Mouse (Mus musculus) brain, embryonic 18.5 days (tissue): ENCODE data around the gene Ctcfl.
"Not testable (repeated sequence)": the region's sequence is repeated elsewhere in the genome, so short reads cannot be mapped to it uniquely, and the experiment has no call there.

Experiments
- DNase-seq: peaks from one replicate; pipeline ENCODE4 v3.0.0-alpha.2; 2012; ENCODE audit warnings: low read depth, low spot score

The Ctcfl gene

DNA sequence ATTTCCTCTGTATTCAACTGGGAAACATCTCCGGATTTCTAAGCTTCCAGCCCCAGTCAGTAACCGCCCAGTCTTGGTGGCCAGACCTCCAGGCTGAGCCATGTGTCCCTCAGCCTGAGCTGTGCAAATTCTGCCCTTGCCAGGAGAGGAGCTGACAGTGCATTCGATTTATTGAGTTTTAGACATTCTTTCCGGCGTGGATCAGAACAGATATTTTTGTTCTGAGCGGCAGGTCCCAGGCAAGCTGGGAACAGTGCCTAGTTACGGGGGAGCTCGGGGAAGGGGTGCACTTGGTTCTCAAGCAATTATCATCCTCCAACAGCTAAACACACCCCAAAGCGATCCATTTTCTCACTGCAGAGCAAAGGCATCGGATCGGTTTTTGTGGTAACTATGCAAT, 24.3 kb upstream of the Ctcfl start:
- no peak for DNase-seq

GRCm38 (mm10) chr2:173138323-173139239, 19.3 kb upstream of the Ctcfl start:
- no peak for DNase-seq

DNA sequence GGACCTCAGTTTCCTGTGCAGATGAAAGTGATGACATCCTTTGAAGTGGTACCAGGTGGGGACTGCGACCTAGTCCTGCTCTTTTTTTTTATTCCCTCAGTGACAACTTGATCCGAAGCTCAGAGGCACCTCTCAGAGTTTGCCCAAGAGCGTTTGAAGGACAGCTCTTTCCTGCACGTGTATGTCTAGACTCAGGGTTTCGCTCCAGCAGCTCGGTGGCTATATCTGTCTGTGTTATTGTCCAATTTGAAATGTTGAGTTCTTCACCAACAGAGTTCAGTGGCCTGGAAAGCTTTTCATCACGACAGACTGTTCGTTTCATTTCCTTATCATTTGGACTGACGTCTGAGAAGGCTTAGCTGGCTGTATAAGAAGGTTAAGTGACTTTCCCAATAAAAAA, 15.4 kb upstream of the Ctcfl start:
- DNase-seq, result no peak

- DNase-seq, result no peak
Measured at GRCm38 (mm10) chr2:173132794-173133300, 13.5 kb upstream of the Ctcfl start.

- no peak for DNase-seq
Measured at GRCm38 (mm10) chr2:173132262-173132661, 12.9 kb upstream of the Ctcfl start.

DNA sequence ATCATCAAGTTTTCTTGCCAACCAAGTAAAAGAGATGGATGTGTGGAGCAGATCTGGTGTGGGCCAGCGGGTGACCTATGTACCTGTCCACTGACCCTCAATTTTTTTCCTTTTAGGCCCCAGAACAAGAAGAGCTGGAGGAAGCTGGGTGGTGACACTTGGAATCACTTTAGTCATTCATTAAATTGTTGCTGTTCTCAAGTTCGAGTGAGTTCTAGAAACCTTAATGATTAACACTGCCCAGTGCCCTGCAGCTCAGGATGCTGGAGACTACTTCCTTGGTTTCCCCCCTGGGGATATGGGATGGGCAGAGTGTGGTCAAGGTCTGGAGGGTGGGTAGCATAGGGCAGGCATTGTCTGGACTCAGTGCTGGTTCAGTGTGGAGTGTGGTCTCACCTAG, 9.8 kb upstream of the Ctcfl start:
- no peak for DNase-seq

GRCm38 (mm10) chr2:173126386-173126785, 7.1 kb upstream of the Ctcfl start:
- DNase-seq, result no peak

DNA sequence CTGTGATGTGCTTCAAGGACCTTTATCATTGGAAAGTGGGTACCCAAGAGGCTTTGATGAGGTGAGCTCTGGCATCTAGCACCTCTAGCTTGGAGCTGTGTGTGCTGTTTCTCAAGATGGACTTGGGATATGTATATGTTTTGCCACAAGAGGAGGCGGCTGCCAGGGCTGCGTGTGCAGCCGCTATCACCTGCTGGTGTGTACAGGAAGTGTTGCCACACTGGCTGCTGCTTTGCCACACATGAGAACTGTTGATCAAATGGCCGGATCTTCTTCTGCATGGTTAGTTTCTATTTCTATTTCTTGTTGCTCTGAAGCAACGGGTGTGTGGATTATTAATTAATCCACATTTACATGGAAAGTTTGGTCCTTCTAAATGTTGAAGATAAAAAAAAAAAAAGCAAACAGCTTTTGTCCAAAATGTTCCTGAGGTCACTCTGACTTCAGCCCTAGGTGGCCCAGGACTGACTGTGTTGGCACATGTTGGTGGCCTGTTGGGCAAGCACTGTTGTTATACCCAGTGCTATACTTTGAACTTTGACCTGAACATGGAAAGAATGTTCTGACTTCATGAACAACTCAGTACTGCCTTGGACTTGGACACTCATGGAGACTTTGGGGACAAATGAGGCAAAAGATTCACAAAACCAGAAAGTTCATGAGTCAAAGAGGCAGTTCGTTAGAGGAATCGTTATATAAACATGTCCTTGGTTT, 4.9 kb upstream of the Ctcfl start:
- no peak for DNase-seq

GRCm38 (mm10) chr2:173120117-173120516, 792 bp upstream of the Ctcfl start:
- not testable (repeated sequence) for DNase-seq

GRCm38 (mm10) chr2:173113796-173114195, 5.5 kb downstream of the Ctcfl start:
- not testable (repeated sequence) for DNase-seq

DNA sequence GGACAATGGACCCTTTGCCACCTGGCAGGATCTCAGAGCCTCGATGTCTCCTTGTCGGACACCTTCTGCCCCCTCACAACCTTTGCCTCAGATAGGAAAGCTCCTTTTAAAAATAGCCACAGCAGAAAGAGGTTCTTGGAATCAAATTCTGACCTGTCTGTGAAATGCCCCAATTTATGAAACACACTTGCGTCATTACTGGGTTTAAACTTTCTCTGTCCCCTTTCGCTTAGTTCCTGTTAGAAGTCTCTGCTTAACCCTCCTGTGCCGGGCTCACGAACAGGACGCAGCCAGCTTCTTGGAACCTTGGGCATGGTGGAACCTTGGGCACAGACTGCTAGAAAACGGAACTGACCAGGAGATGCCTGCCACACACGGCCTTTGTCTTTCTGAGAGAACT, 8.8 kb downstream of the Ctcfl start:
- no peak for DNase-seq

- DNase-seq, result no peak
Measured at GRCm38 (mm10) chr2:173109510-173109909, 9.8 kb downstream of the Ctcfl start.

DNA sequence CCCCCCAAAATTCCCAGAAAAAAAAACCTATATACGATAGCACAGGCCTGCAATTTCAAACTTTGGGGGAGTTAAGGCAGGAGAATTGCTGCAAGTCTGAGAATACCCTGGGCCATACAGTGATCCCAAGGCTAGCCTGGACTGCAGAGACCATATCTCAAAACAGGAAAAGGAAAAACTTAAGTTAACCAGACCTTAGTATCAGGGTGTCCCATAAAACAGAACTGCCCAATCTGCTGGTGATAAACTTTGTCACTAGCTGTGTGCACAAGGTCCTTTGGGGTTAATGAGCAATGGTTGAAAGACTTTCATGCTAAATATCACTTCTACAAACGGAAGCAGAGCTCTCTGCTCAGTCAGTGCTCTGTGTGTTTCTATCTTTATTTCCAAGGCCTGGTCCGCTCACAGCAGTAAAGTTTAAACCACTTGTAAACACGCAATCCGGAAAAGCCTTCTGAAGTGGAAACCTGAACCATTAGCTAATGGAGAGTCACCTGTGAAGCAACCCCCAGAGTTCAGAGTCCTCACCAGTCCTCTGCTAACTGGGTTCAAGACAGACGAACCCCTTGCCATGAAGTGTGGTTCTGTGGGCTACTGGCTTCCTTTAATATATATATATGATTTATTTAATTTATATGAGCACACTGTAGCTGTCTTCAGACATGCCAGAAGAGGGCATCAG, 10.7 kb downstream of the Ctcfl start:
- no peak for DNase-seq

DNA sequence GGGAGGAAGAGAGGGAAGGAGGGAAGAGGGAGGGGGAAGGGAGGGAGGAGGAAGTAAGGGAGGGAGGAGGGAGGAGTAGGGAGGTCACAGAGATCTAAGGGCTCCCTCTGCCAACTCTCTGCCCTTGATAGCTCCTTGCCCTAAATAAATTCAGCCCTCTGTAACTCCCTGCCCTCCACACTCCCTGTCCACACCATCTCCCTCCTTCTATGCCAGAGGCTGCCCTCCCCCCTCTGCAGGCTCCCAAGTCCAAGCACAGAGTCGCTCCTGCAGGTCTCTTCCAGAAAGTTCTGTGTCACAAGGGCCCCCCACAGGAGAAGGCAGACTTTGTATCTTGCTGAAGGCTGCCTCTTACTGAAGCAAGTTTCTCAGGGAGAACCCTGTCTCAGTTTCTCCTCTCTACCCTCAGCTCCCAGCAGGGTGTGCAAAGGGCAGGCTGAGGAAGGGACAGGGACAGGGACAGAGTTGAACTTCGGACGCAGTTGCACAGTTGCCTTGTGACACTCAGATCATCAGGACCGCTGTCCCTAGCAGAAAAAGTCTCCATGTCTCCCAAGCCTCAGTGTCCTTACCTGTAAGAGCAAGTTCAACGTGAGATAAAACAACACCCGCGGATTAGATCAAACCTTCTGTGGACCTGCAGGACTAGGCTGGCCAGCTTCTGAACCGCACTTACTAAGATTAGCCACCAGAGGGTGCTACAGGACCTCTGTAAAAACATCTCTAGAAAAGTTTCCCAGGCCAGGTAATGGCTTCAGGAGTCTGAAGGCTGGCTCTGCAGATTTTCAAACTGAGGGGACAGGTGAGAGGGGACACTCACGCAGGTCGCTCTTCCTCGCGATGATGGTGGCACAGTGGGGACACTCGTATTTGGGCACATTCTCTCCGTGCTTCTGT, 12.2 kb downstream of the Ctcfl start:
- peak; percentile 34 for DNase-seq

GRCm38 (mm10) chr2:173106409-173106808, 12.9 kb downstream of the Ctcfl start:
- DNase-seq, result no peak

- not testable (repeated sequence) for DNase-seq
Measured at GRCm38 (mm10) chr2:173097337-173097736, 22.0 kb downstream of the Ctcfl start.

GRCm38 (mm10) chr2:173089437-173089836, 29.9 kb downstream of the Ctcfl start:
- peak; percentile 45 for DNase-seq

DNA sequence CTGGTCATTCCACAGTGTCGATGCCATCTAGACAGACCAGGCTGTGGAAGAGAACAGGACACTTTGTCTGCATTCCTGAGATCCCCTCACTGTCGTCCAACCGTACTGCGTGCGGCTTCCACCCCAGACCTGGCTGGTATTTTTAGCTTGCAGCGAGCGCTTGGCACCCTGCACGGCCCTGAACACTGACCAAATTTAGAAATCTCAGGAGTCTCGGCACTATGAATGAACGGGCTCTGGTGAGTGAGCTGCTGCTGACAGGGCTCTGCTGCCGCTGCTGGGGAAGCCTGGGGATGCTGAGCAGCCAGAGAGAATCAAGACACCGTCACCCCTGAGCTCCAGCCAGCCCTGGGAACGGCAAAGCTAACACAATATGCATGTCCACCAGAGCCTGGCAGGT, 31.9 kb downstream of the Ctcfl start:
- no peak for DNase-seq

GRCm38 (mm10) chr2:173085763-173086162, 33.6 kb downstream of the Ctcfl start:
- DNase-seq, result no peak

GRCm38 (mm10) chr2:173084871-173085270, 34.5 kb downstream of the Ctcfl start:
- DNase-seq, result no peak
